Mouse (Mus musculus): ENCODE results near the gene Agap3. TPM values are rescaled to one million over a fixed set of nuclear protein-coding genes. Genes with fewer than 3 reads are reported as not detected.

The Agap3 gene
- polyA plus RNA-seq, 1 experiment from 2014 or later: 45.1 TPM

GRCm38 (mm10) chr5:24512271-24512670 lies 60.3 kb downstream of the Agap3 start:
- Histone ChIP-seq H3K9me3 (replicated peaks; ENCODE audit: control insufficient read depth, low read length) (no peaks in the 10 kb centered on the region), H3K36me3 (replicated peaks; ENCODE audit: control insufficient read depth, insufficient read depth, low read depth, low read length) (no peaks in the 10 kb centered on the region), H3K27ac (replicated peaks; ENCODE audit: low read depth, low read length) (no peak overlapping the region), H3K4me3 (ENCODE audit: low read depth, low read length) (no peak overlapping the region), H3K9ac (replicated peaks; ENCODE audit: low read length) (no peak overlapping the region), H3K4me1 (ENCODE audit: control insufficient read depth, insufficient read depth, low read length) (peaks cover 3% of the 10 kb centered on the region; the same call in 1 of the 2 replicates), H3K4me2 (ENCODE audit: low read depth, low read length) (no peak overlapping the region), H3K27me3 (ENCODE audit: control insufficient read depth, insufficient read depth, low read length) (no peaks in the 10 kb centered on the region)
- DNase-seq (ENCODE audit: low spot score) (no peak), ATAC-seq (replicated peaks; ENCODE audit: insufficient number of reproducible peaks, low FRiP score, low TSS enrichment, low read depth) (no peak)
- 52% methylated on average over 8 of the region's 8 CpGs for whole genome bisulfite sequencing

GRCm38 (mm10) chr5:24521366-24521765 lies 69.4 kb downstream of the Agap3 start:
- peaks cover 3% of the 10 kb centered on the region for H3K4me1 ChIP-seq (ENCODE audit: control insufficient read depth, insufficient read depth, low read length)
- no peak overlapping the region for H3K27ac ChIP-seq (replicated peaks; ENCODE audit: low read depth, low read length)
- ATAC-seq (replicated peaks; ENCODE audit: insufficient number of reproducible peaks, low FRiP score, low TSS enrichment, low read depth): no peak
- WGBS: 68% methylated on average over 8 of the region's 8 CpGs
- peaks cover 40% of the 10 kb centered on the region for H3K27me3 ChIP-seq (ENCODE audit: control insufficient read depth, insufficient read depth, low read length)
- H3K36me3 ChIP-seq (replicated peaks; ENCODE audit: control insufficient read depth, insufficient read depth, low read depth, low read length): no peaks in the 10 kb centered on the region
- H3K9me3 ChIP-seq (replicated peaks; ENCODE audit: control insufficient read depth, low read length): no peaks in the 10 kb centered on the region
- H3K4me2 ChIP-seq (ENCODE audit: low read depth, low read length): no peak overlapping the region
- no peak for DNase-seq (ENCODE audit: low spot score)
- H3K4me3 ChIP-seq (ENCODE audit: low read depth, low read length): no peak overlapping the region
- H3K9ac ChIP-seq (replicated peaks; ENCODE audit: low read length): no peak overlapping the region

GRCm38 (mm10) chr5:24523806-24524205 lies 71.8 kb downstream of the Agap3 start:
- peaks cover 9% of the 10 kb centered on the region for H3K4me1 ChIP-seq (ENCODE audit: control insufficient read depth, insufficient read depth, low read length)
- no peak overlapping the region for H3K4me2 ChIP-seq (ENCODE audit: low read depth, low read length)
- no peaks in the 10 kb centered on the region for H3K9me3 ChIP-seq (replicated peaks; ENCODE audit: control insufficient read depth, low read length)
- H3K27me3 ChIP-seq (ENCODE audit: control insufficient read depth, insufficient read depth, low read length): peaks cover 61% of the 10 kb centered on the region
- 41% methylated on average over 8 of the region's 8 CpGs for WGBS
- H3K36me3 ChIP-seq (replicated peaks; ENCODE audit: control insufficient read depth, insufficient read depth, low read depth, low read length): no peaks in the 10 kb centered on the region
- DNase-seq (ENCODE audit: low spot score) (no peak), ATAC-seq (replicated peaks; ENCODE audit: insufficient number of reproducible peaks, low FRiP score, low TSS enrichment, low read depth) (no peak)
- no peak overlapping the region for H3K27ac ChIP-seq (replicated peaks; ENCODE audit: low read depth, low read length)
- H3K4me3 ChIP-seq (ENCODE audit: low read depth, low read length): no peak overlapping the region
- no peak overlapping the region for H3K9ac ChIP-seq (replicated peaks; ENCODE audit: low read length)

- Histone ChIP-seq H3K4me3 (ENCODE audit: low read depth, low read length) (no peak overlapping the region), H3K9ac (replicated peaks; ENCODE audit: low read length) (no peak overlapping the region), H3K27me3 (ENCODE audit: control insufficient read depth, insufficient read depth, low read length) (peaks cover 68% of the 10 kb centered on the region), H3K9me3 (replicated peaks; ENCODE audit: control insufficient read depth, low read length) (no peaks in the 10 kb centered on the region), H3K36me3 (replicated peaks; ENCODE audit: control insufficient read depth, insufficient read depth, low read depth, low read length) (no peaks in the 10 kb centered on the region), H3K27ac (replicated peaks; ENCODE audit: low read depth, low read length) (no peak overlapping the region), H3K4me1 (ENCODE audit: control insufficient read depth, insufficient read depth, low read length) (peaks cover 9% of the 10 kb centered on the region), H3K4me2 (ENCODE audit: low read depth, low read length) (no peak overlapping the region)
- DNase-seq (ENCODE audit: low spot score) (no peak), ATAC-seq (replicated peaks; ENCODE audit: insufficient number of reproducible peaks, low FRiP score, low TSS enrichment, low read depth) (no peak)
- WGBS: 9% methylated on average over 4 of the region's 4 CpGs
Observed at GRCm38 (mm10) chr5:24524522-24524921, 72.5 kb downstream of the Agap3 start.

- no peak overlapping the region for H3K9ac ChIP-seq (replicated peaks; ENCODE audit: low read length)
- H3K4me2 ChIP-seq (ENCODE audit: low read depth, low read length): peak overlapping the region; percentile 85; the same call in 1 of the 2 replicates
- WGBS: 2% methylated on average over 34 of the region's 34 CpGs
- peaks cover 9% of the 10 kb centered on the region for H3K4me1 ChIP-seq (ENCODE audit: control insufficient read depth, insufficient read depth, low read length)
- ATAC-seq (replicated peaks; ENCODE audit: insufficient number of reproducible peaks, low FRiP score, low TSS enrichment, low read depth) (no peak), DNase-seq (ENCODE audit: low spot score) (no peak)
- peak overlapping the region; percentile 28 for H3K4me3 ChIP-seq (ENCODE audit: low read depth, low read length)
- H3K27ac ChIP-seq (replicated peaks; ENCODE audit: low read depth, low read length): no peak overlapping the region
- H3K27me3 ChIP-seq (ENCODE audit: control insufficient read depth, insufficient read depth, low read length): peaks cover 69% of the 10 kb centered on the region
- no peaks in the 10 kb centered on the region for H3K9me3 ChIP-seq (replicated peaks; ENCODE audit: control insufficient read depth, low read length)
- no peaks in the 10 kb centered on the region for H3K36me3 ChIP-seq (replicated peaks; ENCODE audit: control insufficient read depth, insufficient read depth, low read depth, low read length)
Observed at GRCm38 (mm10) chr5:24525360-24526189, 73.6 kb downstream of the Agap3 start.

GRCm38 (mm10) chr5:24526190-24526888 lies 74.4 kb downstream of the Agap3 start:
- no peak for DNase-seq (ENCODE audit: low spot score)
- peak overlapping the region; percentile 41 for H3K9ac ChIP-seq (replicated peaks; ENCODE audit: low read length)
- peak overlapping the region; percentile 28 for H3K4me3 ChIP-seq (ENCODE audit: low read depth, low read length)
- H3K4me1 ChIP-seq (ENCODE audit: control insufficient read depth, insufficient read depth, low read length): peaks cover 9% of the 10 kb centered on the region
- WGBS: 0% methylated on average over 67 of the region's 109 CpGs
- H3K9me3 ChIP-seq (replicated peaks; ENCODE audit: control insufficient read depth, low read length): no peaks in the 10 kb centered on the region
- H3K27ac ChIP-seq (replicated peaks; ENCODE audit: low read depth, low read length): no peak overlapping the region
- no peaks in the 10 kb centered on the region for H3K36me3 ChIP-seq (replicated peaks; ENCODE audit: control insufficient read depth, insufficient read depth, low read depth, low read length)
- H3K4me2 ChIP-seq (ENCODE audit: low read depth, low read length): peak overlapping the region; percentile 85
- H3K27me3 ChIP-seq (ENCODE audit: control insufficient read depth, insufficient read depth, low read length): peaks cover 69% of the 10 kb centered on the region
- ATAC-seq (replicated peaks; ENCODE audit: insufficient number of reproducible peaks, low FRiP score, low TSS enrichment, low read depth): no peak

- peak within 1 kb of the TSS; percentile 41 for H3K9ac ChIP-seq (replicated peaks; ENCODE audit: low read length)
- H3K4me1 ChIP-seq (ENCODE audit: control insufficient read depth, insufficient read depth, low read length): peaks cover 9% of the 10 kb centered on the region
- H3K27ac ChIP-seq (replicated peaks; ENCODE audit: low read depth, low read length): no peak within 1 kb of the TSS
Observed at GRCm38 (mm10) chr5:24526889-24527230, 74.9 kb downstream of the Agap3 start, which contains the start of gene Gbx1. Gbx1 (minus strand) TSS chr5:24527202.

GRCm38 (mm10) chr5:24527780-24528179 lies 75.8 kb downstream of the Agap3 start:
- H3K4me1 ChIP-seq (ENCODE audit: control insufficient read depth, insufficient read depth, low read length): peaks cover 9% of the 10 kb centered on the region
- no peak overlapping the region for H3K4me3 ChIP-seq (ENCODE audit: low read depth, low read length)
- H3K36me3 ChIP-seq (replicated peaks; ENCODE audit: control insufficient read depth, insufficient read depth, low read depth, low read length): no peaks in the 10 kb centered on the region
- DNase-seq (ENCODE audit: low spot score) (no peak), ATAC-seq (replicated peaks; ENCODE audit: insufficient number of reproducible peaks, low FRiP score, low TSS enrichment, low read depth) (no peak)
- no peaks in the 10 kb centered on the region for H3K9me3 ChIP-seq (replicated peaks; ENCODE audit: control insufficient read depth, low read length)
- 15% methylated on average over 6 of the region's 6 CpGs for WGBS
- H3K27me3 ChIP-seq (ENCODE audit: control insufficient read depth, insufficient read depth, low read length): peaks cover 62% of the 10 kb centered on the region
- H3K4me2 ChIP-seq (ENCODE audit: low read depth, low read length): no peak overlapping the region
- H3K27ac ChIP-seq (replicated peaks; ENCODE audit: low read depth, low read length): no peak overlapping the region
- no peak overlapping the region for H3K9ac ChIP-seq (replicated peaks; ENCODE audit: low read length)

More at GRCm38 (mm10) chr5:24526889-24527230, 74.9 kb downstream of the Agap3 start, which contains the start of gene Gbx1:
- WGBS: under 1% methylated on average over 43 of the region's 49 CpGs
- Histone ChIP-seq H3K9me3 (replicated peaks; ENCODE audit: control insufficient read depth, low read length) (no peaks in the 10 kb centered on the region), H3K36me3 (replicated peaks; ENCODE audit: control insufficient read depth, insufficient read depth, low read depth, low read length) (no peaks in the 10 kb centered on the region), H3K27me3 (ENCODE audit: control insufficient read depth, insufficient read depth, low read length) (peaks cover 68% of the 10 kb centered on the region), H3K4me2 (ENCODE audit: low read depth, low read length) (peak within 1 kb of the TSS; percentile 85), H3K4me3 (ENCODE audit: low read depth, low read length) (peak within 1 kb of the TSS; percentile 28)
- peak; percentile 43 for DNase-seq (ENCODE audit: low spot score)
- ATAC-seq (replicated peaks; ENCODE audit: insufficient number of reproducible peaks, low FRiP score, low TSS enrichment, low read depth): no peak
